Mouse (Mus musculus): ENCODE results near the gene Igf1.

DNA sequence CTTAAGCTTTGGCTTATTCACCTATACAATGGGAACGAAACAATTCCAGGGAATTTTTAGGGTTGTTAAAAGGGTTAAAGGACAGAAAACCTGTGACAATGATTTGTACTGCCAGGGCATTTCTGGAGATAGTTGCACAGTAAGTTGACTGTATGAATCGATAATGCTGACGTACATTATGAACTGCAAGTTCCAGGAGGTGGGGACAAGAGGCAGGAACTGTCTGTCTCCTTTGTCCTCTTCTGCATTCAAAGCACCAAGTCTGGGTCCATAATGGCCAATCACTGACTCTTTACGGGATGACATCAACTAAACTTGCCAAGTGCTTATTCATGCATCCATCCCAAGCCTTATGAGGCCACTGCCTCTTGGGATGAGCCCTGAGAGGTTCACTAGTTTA is 39.3 kb downstream of the Igf1 start:
- TF ChIP-seq CTCF (IDR thresholded peaks at IDR 0.05; ENCODE audit: control insufficient read depth, insufficient read depth, low read length) (no peak), POLR2A (IDR thresholded peaks at IDR 0.05; ENCODE audit: borderline replicate concordance, control insufficient read depth, low read depth, low read length) (no peak)
